Mouse (Mus musculus): ENCODE measurements at regions not wholly inside any gene's neighbourhood (a gene's known extent, or its start where the extent isn't known, plus 50 kb on each side); places are given as distances from the start of the nearest gene placed in this dataset.

DNA sequence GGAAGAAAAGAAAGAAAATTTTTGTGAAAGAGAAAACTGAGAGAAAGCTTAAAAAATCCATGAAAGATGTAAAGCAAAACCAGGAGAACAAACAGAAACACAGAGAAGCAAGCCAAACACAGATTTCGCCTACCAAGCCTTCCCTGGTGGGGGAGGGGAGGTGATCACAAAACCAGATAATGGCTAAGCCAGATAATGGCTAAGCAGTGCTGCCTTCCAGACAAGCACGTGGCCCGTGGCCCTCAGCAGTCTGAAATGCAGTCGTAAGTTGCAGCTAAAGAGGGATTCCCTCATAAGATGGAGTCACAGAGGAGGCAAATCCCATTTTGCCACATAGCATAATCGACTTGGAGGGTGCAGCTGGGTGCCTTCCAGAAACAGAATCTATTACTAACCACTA is 179.0 kb upstream of the Car8 start:
- TF ChIP-seq CTCF (IDR thresholded peaks at IDR 0.05; ENCODE audit: extremely low read depth, insufficient read length, insufficient replicate concordance, low read depth, low read length): no peak
- TF ChIP-seq POLR2A (IDR thresholded peaks at IDR 0.05; ENCODE audit: low read depth, low read length): no peak
